Mouse (Mus musculus): Measurements from ENCODE around the gene Gm9736. TPM values are rescaled to one million over a fixed set of nuclear protein-coding genes. Genes with fewer than 3 reads are reported as not detected.
"Not testable (repeated sequence)": the region's sequence is repeated elsewhere in the genome, so short reads cannot be mapped to it uniquely, and the experiment has no call there.

The Gm9736 gene
- total and polyA plus RNA-seq, 3 experiments = not detected

DNA sequence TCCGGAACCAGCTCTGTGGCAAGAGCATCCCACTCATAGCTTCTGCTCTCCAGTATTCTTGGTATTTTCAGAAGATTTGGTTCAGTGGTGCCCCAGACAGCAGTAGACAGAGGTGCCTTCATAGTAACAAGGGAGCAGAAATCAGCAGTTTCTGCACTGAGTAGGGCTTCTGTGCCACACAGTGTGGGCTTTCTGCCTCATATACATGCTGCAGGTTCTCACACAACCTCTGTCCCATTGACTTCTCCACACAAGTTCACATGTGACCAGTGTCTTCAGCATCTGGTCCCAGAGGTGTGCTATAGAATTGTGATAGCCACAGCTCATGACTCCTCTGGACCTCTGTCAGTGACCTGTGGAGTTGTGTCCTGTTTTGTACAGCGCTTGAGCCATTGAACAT, 37.5 kb upstream of the Gm9736 start:
- Histone ChIP-seq H3K4me2 (ENCODE audit: insufficient read depth, low read depth, poor library complexity, severe bottlenecking) (no peak overlapping the region), H3K9me3 (replicated peaks; ENCODE audit: low read length) (no peaks in the 10 kb centered on the region), H3K4me3 (replicated peaks in 1 of 3; ENCODE audit: low read depth in 2 of 3, low read length in 2 of 3, poor library complexity in 1 of 3) (no peak overlapping the region), H3K27me3 (replicated peaks) (peaks cover 22% of the 10 kb centered on the region), H3K27ac (ENCODE audit: insufficient read depth, low read depth) (no peak overlapping the region), H3K36me3 (replicated peaks in 1 of 2; ENCODE audit: control insufficient read depth in 1 of 2, insufficient read depth in 1 of 2, low read length in 1 of 2) (no peaks in the 10 kb centered on the region), H3K9ac (ENCODE audit: insufficient read depth, low read depth) (no peak overlapping the region), H3K79me2 (replicated peaks; ENCODE audit: control insufficient read depth, extremely low read depth, insufficient read depth, poor library complexity, severe bottlenecking) (no peaks in the 10 kb centered on the region), H3K4me1 (ENCODE audit: control insufficient read depth in 1 of 2, insufficient read depth in 2 of 2) (no peaks in the 10 kb centered on the region)
- DNase-seq (ENCODE audit: extremely low read depth) = no peak
- TF ChIP-seq JUND (conservative IDR thresholded peaks at IDR 0.05; ENCODE audit: low read depth, low read length) = no peak
- TF ChIP-seq MEF2A (IDR thresholded peaks at IDR 0.05; ENCODE audit: borderline replicate concordance, low read depth, low read length) = no peak
- TF ChIP-seq EP300 (IDR thresholded peaks at IDR 0.05; ENCODE audit: low read length) = no peak
- TF ChIP-seq ETS1 (conservative IDR thresholded peaks at IDR 0.05; ENCODE audit: low read depth, low read length) = no peak
- TF ChIP-seq NELFE (IDR thresholded peaks at IDR 0.05; ENCODE audit: low read depth, low read length) = no peak
- no peak for TF ChIP-seq USF1 (IDR thresholded peaks at IDR 0.05; ENCODE audit: low read depth, low read length)
- TF ChIP-seq TCF12 (IDR thresholded peaks at IDR 0.05; ENCODE audit: low read depth, low read length) = no peak
- no peak for TF ChIP-seq ZKSCAN1 (IDR thresholded peaks at IDR 0.05; ENCODE audit: borderline replicate concordance, low read depth, low read length)
- TF ChIP-seq CHD2 (IDR thresholded peaks at IDR 0.05; ENCODE audit: low read length) = no peak
- TF ChIP-seq CHD1 (IDR thresholded peaks at IDR 0.05; ENCODE audit: low read depth, low read length) = no peak
- TF ChIP-seq E2F4 (IDR thresholded peaks at IDR 0.05; ENCODE audit: insufficient replicate concordance, low read depth, low read length) = no peak
- in situ Hi-C loops (cut with MboI; ENCODE audit: low pct_ligation_motif_present, low pct_unique_long_range_greater_than_20kb, low sequenced_read_pairs) = no loop called here
- dilution Hi-C loops (cut with MboI; ENCODE audit: extremely low pct_ligation_motif_present, extremely low pct_unique_long_range_greater_than_20kb, low sequenced_read_pairs) = no loop called here

DNA sequence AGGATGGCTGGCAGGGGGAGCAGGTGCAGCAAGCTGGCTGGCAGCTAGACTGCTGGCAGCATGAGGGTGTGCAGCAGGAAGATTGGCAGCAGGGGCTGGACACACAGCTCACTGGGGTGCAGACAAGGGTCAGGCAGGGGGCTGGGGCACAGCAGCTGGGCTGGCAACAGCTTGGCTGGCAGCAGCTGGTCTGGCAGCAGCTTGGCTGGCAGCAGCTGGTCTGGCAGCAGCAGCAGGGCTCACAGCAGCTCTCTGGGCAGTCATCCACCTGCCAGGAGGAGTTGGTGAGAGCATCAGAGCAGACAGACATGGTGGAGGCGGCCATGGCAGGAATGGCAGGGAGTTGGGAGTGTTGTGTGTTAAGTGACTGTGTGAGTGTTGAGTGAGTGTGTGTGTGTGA, 36.7 kb upstream of the Gm9736 start, which contains the start of gene Gm7137:
Gm7137 (minus strand) TSS at position 325 of the 400 bp plus-strand sequence.
- H3K79me2 ChIP-seq (replicated peaks; ENCODE audit: control insufficient read depth, extremely low read depth, insufficient read depth, poor library complexity, severe bottlenecking); H3K9ac ChIP-seq (ENCODE audit: insufficient read depth, low read depth); H3K4me1 ChIP-seq (ENCODE audit: control insufficient read depth in 1 of 2, insufficient read depth in 2 of 2); H3K9me3 ChIP-seq (replicated peaks; ENCODE audit: low read length); DNase-seq (ENCODE audit: extremely low read depth); H3K27ac ChIP-seq (ENCODE audit: insufficient read depth, low read depth); dilution Hi-C loops (cut with MboI; ENCODE audit: extremely low pct_ligation_motif_present, extremely low pct_unique_long_range_greater_than_20kb, low sequenced_read_pairs); H3K4me2 ChIP-seq (ENCODE audit: insufficient read depth, low read depth, poor library complexity, severe bottlenecking); in situ Hi-C loops (cut with MboI; ENCODE audit: low pct_ligation_motif_present, low pct_unique_long_range_greater_than_20kb, low sequenced_read_pairs); H3K36me3 ChIP-seq (replicated peaks in 1 of 2; ENCODE audit: control insufficient read depth in 1 of 2, insufficient read depth in 1 of 2, low read length in 1 of 2); H3K4me3 ChIP-seq (replicated peaks in 1 of 3; ENCODE audit: low read depth in 2 of 3, low read length in 2 of 3, poor library complexity in 1 of 3): not testable (repeated sequence)
- H3K27me3 ChIP-seq (replicated peaks) = peaks cover 18% of the 10 kb centered on the region

DNA sequence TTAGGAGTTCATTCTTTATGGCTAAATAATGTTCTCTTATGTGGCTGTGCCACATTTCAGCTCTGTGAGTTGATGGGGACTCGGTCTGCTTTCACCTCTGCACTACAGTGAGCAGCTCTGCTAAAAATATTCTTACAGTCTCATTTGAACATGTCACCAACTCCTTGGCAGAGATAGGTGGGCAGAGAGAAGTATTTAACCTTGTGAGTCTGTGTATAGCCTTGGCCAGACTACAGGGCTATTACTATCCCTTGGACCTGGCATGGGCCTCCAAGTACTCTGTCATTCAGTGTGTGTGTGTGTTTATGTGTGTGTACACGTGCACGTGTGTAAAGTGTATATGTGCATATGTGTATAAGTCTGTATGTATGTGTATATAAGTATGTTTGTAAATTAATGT, 32.2 kb upstream of the Gm9736 start:
- H3K27ac ChIP-seq (ENCODE audit: insufficient read depth, low read depth); dilution Hi-C loops (cut with MboI; ENCODE audit: extremely low pct_ligation_motif_present, extremely low pct_unique_long_range_greater_than_20kb, low sequenced_read_pairs); H3K9ac ChIP-seq (ENCODE audit: insufficient read depth, low read depth); H3K9me3 ChIP-seq (replicated peaks; ENCODE audit: low read length); H3K4me1 ChIP-seq (ENCODE audit: control insufficient read depth in 1 of 2, insufficient read depth in 2 of 2); H3K27me3 ChIP-seq (replicated peaks); DNase-seq (ENCODE audit: extremely low read depth); H3K4me3 ChIP-seq (replicated peaks in 1 of 3; ENCODE audit: low read depth in 2 of 3, low read length in 2 of 3, poor library complexity in 1 of 3); H3K36me3 ChIP-seq (replicated peaks in 1 of 2; ENCODE audit: control insufficient read depth in 1 of 2, insufficient read depth in 1 of 2, low read length in 1 of 2); H3K79me2 ChIP-seq (replicated peaks; ENCODE audit: control insufficient read depth, extremely low read depth, insufficient read depth, poor library complexity, severe bottlenecking); in situ Hi-C loops (cut with MboI; ENCODE audit: low pct_ligation_motif_present, low pct_unique_long_range_greater_than_20kb, low sequenced_read_pairs); H3K4me2 ChIP-seq (ENCODE audit: insufficient read depth, low read depth, poor library complexity, severe bottlenecking): not testable (repeated sequence)

DNA sequence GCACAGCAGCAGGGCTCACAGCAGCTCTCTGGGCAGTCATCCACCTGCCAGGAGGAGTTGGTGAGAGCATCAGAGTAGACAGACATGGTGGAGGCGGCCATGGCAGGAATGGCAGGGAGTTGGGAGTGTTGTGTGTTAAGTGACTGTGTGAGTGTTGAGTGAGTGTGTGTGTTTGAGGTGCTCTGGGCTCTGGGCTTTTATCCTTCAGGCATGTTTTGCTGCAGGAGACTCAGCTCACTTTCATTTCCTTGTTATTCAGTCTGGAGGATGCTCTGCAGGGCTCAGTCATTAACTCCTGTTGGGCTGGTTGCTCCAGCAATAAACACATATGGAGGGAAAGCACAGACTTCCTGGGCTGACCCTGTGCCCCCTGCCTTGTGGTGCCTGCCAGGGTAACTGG, 31.3 kb upstream of the Gm9736 start, which contains the start of gene Gm3250:
Gm3250 (minus strand) TSS at position 101 of the 400 bp plus-strand sequence.
- in situ Hi-C loops (cut with MboI; ENCODE audit: low pct_ligation_motif_present, low pct_unique_long_range_greater_than_20kb, low sequenced_read_pairs); DNase-seq (ENCODE audit: extremely low read depth); dilution Hi-C loops (cut with MboI; ENCODE audit: extremely low pct_ligation_motif_present, extremely low pct_unique_long_range_greater_than_20kb, low sequenced_read_pairs): not testable (repeated sequence)

DNA sequence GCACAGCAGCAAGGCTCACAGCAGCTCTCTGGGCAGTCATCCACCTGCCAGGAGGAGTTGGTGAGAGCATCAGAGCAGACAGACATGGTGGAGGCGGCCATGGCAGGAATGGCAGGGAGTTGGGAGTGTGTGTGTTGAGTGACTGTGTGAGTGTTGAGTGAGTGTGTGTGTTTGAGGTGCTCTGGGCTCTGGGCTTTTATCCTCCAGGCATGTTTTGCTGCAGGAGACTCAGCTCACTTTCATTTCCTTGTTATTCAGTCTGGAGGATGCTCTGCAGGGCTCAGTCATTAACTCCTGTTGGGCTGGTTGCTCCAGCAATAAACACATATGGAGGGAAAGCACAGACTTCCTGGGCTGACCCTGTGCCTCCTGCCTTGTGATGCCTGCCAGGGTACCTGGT, 25.7 kb upstream of the Gm9736 start, which contains the start of gene Gm7138:
Gm7138 (minus strand) TSS at position 101 of the 400 bp plus-strand sequence.
- H3K9me3 ChIP-seq (replicated peaks; ENCODE audit: low read length); H3K4me3 ChIP-seq (replicated peaks in 1 of 3; ENCODE audit: low read depth in 2 of 3, low read length in 2 of 3, poor library complexity in 1 of 3); H3K4me2 ChIP-seq (ENCODE audit: insufficient read depth, low read depth, poor library complexity, severe bottlenecking); in situ Hi-C loops (cut with MboI; ENCODE audit: low pct_ligation_motif_present, low pct_unique_long_range_greater_than_20kb, low sequenced_read_pairs); dilution Hi-C loops (cut with MboI; ENCODE audit: extremely low pct_ligation_motif_present, extremely low pct_unique_long_range_greater_than_20kb, low sequenced_read_pairs); DNase-seq (ENCODE audit: extremely low read depth); H3K79me2 ChIP-seq (replicated peaks; ENCODE audit: control insufficient read depth, extremely low read depth, insufficient read depth, poor library complexity, severe bottlenecking); H3K36me3 ChIP-seq (replicated peaks in 1 of 2; ENCODE audit: control insufficient read depth in 1 of 2, insufficient read depth in 1 of 2, low read length in 1 of 2); H3K27ac ChIP-seq (ENCODE audit: insufficient read depth, low read depth); H3K9ac ChIP-seq (ENCODE audit: insufficient read depth, low read depth); H3K27me3 ChIP-seq (replicated peaks); H3K4me1 ChIP-seq (ENCODE audit: control insufficient read depth in 1 of 2, insufficient read depth in 2 of 2): not testable (repeated sequence)

More for the DNA sequence above, 31.3 kb upstream of the Gm9736 start, which contains the start of gene Gm3250:
- H3K27me3 ChIP-seq (replicated peaks); H3K36me3 ChIP-seq (replicated peaks in 1 of 2; ENCODE audit: control insufficient read depth in 1 of 2, insufficient read depth in 1 of 2, low read length in 1 of 2); H3K27ac ChIP-seq (ENCODE audit: insufficient read depth, low read depth); H3K9ac ChIP-seq (ENCODE audit: insufficient read depth, low read depth); H3K4me2 ChIP-seq (ENCODE audit: insufficient read depth, low read depth, poor library complexity, severe bottlenecking); H3K4me3 ChIP-seq (replicated peaks in 1 of 3; ENCODE audit: low read depth in 2 of 3, low read length in 2 of 3, poor library complexity in 1 of 3); H3K4me1 ChIP-seq (ENCODE audit: control insufficient read depth in 1 of 2, insufficient read depth in 2 of 2); H3K79me2 ChIP-seq (replicated peaks; ENCODE audit: control insufficient read depth, extremely low read depth, insufficient read depth, poor library complexity, severe bottlenecking); H3K9me3 ChIP-seq (replicated peaks; ENCODE audit: low read length): not testable (repeated sequence)
